Mouse (Mus musculus) MEL (cell line): ENCODE results near the gene Fut8.
A peak's percentile ranks its signal among the peaks of the same experiment; 100 is the strongest.

Experiments
- CHD2 ChIP-seq: IDR thresholded peaks from 2 replicates; pipeline ENCODE4 v1.6.1; 2011; ENCODE audit warnings: low read length, improper control_type of control experiment
- CTCF ChIP-seq, 3 experiments: IDR thresholded peaks in 2 of 3; conservative IDR thresholded peaks in 1 of 3; 2 replicates each; pipeline ENCODE4 v1.5.1; 2011 to 2012; ENCODE audit warnings: low read length in 3 of 3, low read depth in 2 of 3, mild to moderate bottlenecking in 2 of 3, improper control_type of control experiment in 1 of 3, inconsistent platforms in 1 of 3, mixed read lengths in 1 of 3, moderate library complexity in 1 of 3; ENCODE audit not compliant: control insufficient read depth in 1 of 3, insufficient read depth in 1 of 3, poor library complexity in 1 of 3, severe bottlenecking in 1 of 3
- EP300 ChIP-seq, 2 experiments: IDR thresholded peaks; 2 replicates each; pipeline ENCODE4 v1.6.1; 2011; ENCODE audit warnings: improper control_type of control experiment in 2 of 2, low read length in 2 of 2, low read depth in 1 of 2, mild to moderate bottlenecking in 1 of 2
- MAZ ChIP-seq: IDR thresholded peaks from 2 replicates; pipeline ENCODE4 v1.6.1; 2012; ENCODE audit warnings: low read depth, mild to moderate bottlenecking, inconsistent platforms, low read length, improper control_type of control experiment
- MEF2A ChIP-seq: IDR thresholded peaks from 2 replicates; pipeline ENCODE4 v1.6.1; 2014; ENCODE audit warnings: low read depth, mild to moderate bottlenecking, inconsistent platforms, low read length, improper control_type of control experiment; ENCODE audit not compliant: poor library complexity, insufficient replicate concordance, severe bottlenecking; ENCODE audit errors: extremely low read depth
- NRF1 ChIP-seq: IDR thresholded peaks from 2 replicates; pipeline ENCODE4 v1.6.1; 2014; ENCODE audit warnings: low read depth, mild to moderate bottlenecking, inconsistent platforms, low read length, improper control_type of control experiment, moderate library complexity; ENCODE audit not compliant: poor library complexity, insufficient read depth, severe bottlenecking
- POLR2A ChIP-seq, 2 experiments: IDR thresholded peaks; 2 replicates each; pipeline ENCODE4 v1.6.1; 2011 to 2012; ENCODE audit warnings: low read length in 2 of 2, mild to moderate bottlenecking in 2 of 2, control low read depth in 1 of 2, improper control_type of control experiment in 1 of 2, low read depth in 1 of 2, moderate library complexity in 1 of 2; ENCODE audit not compliant: control insufficient read depth in 1 of 2, insufficient read depth in 1 of 2, poor library complexity in 1 of 2
- POLR2AphosphoS5 ChIP-seq: IDR thresholded peaks from 2 replicates; pipeline ENCODE4 v1.6.1; 2012; ENCODE audit warnings: low read depth, borderline replicate concordance, mild to moderate bottlenecking, inconsistent platforms, low read length, moderate library complexity, mixed read lengths

DNA sequence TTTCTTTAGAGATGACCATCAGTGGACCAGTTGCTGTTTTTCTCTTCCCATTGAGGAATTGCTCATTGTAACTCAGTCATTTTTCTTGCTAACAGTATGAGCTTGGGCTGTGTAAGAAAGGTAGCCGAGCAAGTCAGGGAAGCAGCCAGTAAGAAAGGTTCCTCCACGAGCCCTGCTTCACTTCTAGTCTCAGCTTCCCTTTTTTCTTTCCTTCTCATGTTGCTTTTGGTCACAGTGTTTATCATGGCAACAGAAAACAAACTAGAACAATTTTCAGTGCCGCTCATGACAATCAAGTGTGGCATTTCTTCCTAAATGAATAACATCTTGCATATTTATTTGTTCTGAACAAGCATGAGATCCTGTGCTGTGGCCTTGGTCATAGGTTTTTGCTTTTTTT, 32.8 kb downstream of the Fut8 start:
- TF ChIP-seq POLR2A (IDR thresholded peaks at IDR 0.05; ENCODE audit: control insufficient read depth in 1 of 2, insufficient read depth in 1 of 2, low read depth in 1 of 2, low read length in 2 of 2, poor library complexity in 1 of 2): no peak
- no peak for TF ChIP-seq MAZ
- TF ChIP-seq CTCF (IDR thresholded peaks at IDR 0.05 in 2 of 3, conservative IDR thresholded peaks at IDR 0.05 in 1 of 3; ENCODE audit: control insufficient read depth in 1 of 3, insufficient read depth in 1 of 3, low read depth in 2 of 3, low read length in 3 of 3, poor library complexity in 1 of 3, severe bottlenecking in 1 of 3): no peak
- no peak for TF ChIP-seq NRF1
- peak; percentile 10 to 57; a peak in 2 of 4 replicates for TF ChIP-seq EP300 (IDR thresholded peaks at IDR 0.05; ENCODE audit: low read depth in 1 of 2, low read length in 2 of 2)
- no peak for TF ChIP-seq CHD2
- no peak for TF ChIP-seq MEF2A
- TF ChIP-seq POLR2AphosphoS5: no peak
